Mouse (Mus musculus) adrenal gland, postnatal 14 days (tissue): ENCODE measurements at regions not wholly inside any gene's neighbourhood (a gene's known extent, or its start where the extent isn't known, plus 50 kb on each side); places are given as distances from the start of the nearest gene placed in this dataset.
"Not testable (repeated sequence)": the region's sequence is repeated elsewhere in the genome, so short reads cannot be mapped to it uniquely, and the experiment has no call there.

Experiments used
- DNase-seq: peaks from one replicate; pipeline ENCODE4 v3.0.0; 2021; ENCODE audit warnings: mixed read lengths

- DNase-seq = peak; percentile 84
These were observed 293.1 kb upstream of the Slc7a14 start for GRCm38 (mm10) chr3:31603237-31603636.

- DNase-seq = not testable (repeated sequence)
These were observed 286.4 kb upstream of the Slc7a14 start for GRCm38 (mm10) chr3:31596581-31596980.

- DNase-seq = peak; percentile 12
These were observed 275.8 kb upstream of the Slc7a14 start for GRCm38 (mm10) chr3:31585971-31586370.

- DNase-seq = no peak
These were observed 263.7 kb upstream of the Slc7a14 start for GRCm38 (mm10) chr3:31573849-31574248.
